Mouse (Mus musculus) CH12.LX (cell line): ENCODE results near the gene P2rx4.

Experiments
- E2F4 ChIP-seq: IDR thresholded peaks from 2 replicates; pipeline ENCODE4 v1.6.1; 2011; ENCODE audit warnings: low read depth, low read length, improper control_type of control experiment; ENCODE audit not compliant: insufficient replicate concordance
- MAFK ChIP-seq: IDR thresholded peaks from 2 replicates; pipeline ENCODE4 v1.6.1; 2011; ENCODE audit warnings: low read length, improper control_type of control experiment; ENCODE audit not compliant: insufficient replicate concordance
- POLR2AphosphoS2 ChIP-seq: IDR thresholded peaks from 2 replicates; pipeline ENCODE4 v1.6.1; 2011; ENCODE audit warnings: low read depth, low read length, improper control_type of control experiment

GRCm38 (mm10) chr5:122727096-122727495 lies 19.8 kb downstream of the P2rx4 start:
- TF ChIP-seq E2F4 (no peak), POLR2AphosphoS2 (no peak), MAFK (no peak)
